Mouse (Mus musculus) forebrain, embryonic 15.5 days (tissue): ENCODE results near the gene Use1. TPM values are rescaled to one million over a fixed set of nuclear protein-coding genes. Genes with fewer than 3 reads are reported as not detected.
A peak's percentile ranks its signal among the peaks of the same experiment; 100 is the strongest.

ENCODE experiments used
- ATAC-seq: fragments of 200-750 bp; cut with Nextera tagmentation; replicated peaks from 2 replicates; pipeline ENCODE4 v1.8.0; 2017; ENCODE audit warnings: mild to moderate bottlenecking, moderate TSS enrichment, moderate library complexity
- H3K27ac ChIP-seq: fragments of 300-500 bp; sonication (generic); replicated peaks from 2 replicates; pipeline ENCODE4 v1.5.1; 2015; ENCODE audit warnings: mild to moderate bottlenecking, inconsistent platforms
- H3K27me3 ChIP-seq: fragments of 300-500 bp; sonication (generic); 2 replicates; pipeline ENCODE4 v1.6.1; 2015; ENCODE audit warnings: inconsistent platforms
- H3K36me3 ChIP-seq: fragments of 300-500 bp; sonication (generic); 2 replicates; pipeline ENCODE4 v1.6.1; 2015; ENCODE audit warnings: mild to moderate bottlenecking, inconsistent platforms
- H3K4me1 ChIP-seq: fragments of 300-500 bp; sonication (generic); 2 replicates; pipeline ENCODE4 v1.6.1; 2015; ENCODE audit warnings: inconsistent platforms
- H3K4me2 ChIP-seq: fragments of 300-500 bp; sonication (generic); replicated peaks from 2 replicates; pipeline ENCODE4 v1.6.1; 2015; ENCODE audit warnings: mild to moderate bottlenecking, inconsistent platforms
- H3K4me3 ChIP-seq: fragments of 300-500 bp; sonication (generic); 2 replicates; pipeline ENCODE4 v1.5.1; 2015; ENCODE audit warnings: mild to moderate bottlenecking, inconsistent platforms
- H3K9ac ChIP-seq: fragments of 300-500 bp; sonication (generic); replicated peaks from 2 replicates; pipeline ENCODE4 v1.6.1; 2015; ENCODE audit warnings: mild to moderate bottlenecking, inconsistent platforms
- H3K9me3 ChIP-seq: fragments of 300-500 bp; sonication (generic); 2 replicates; pipeline ENCODE4 v1.6.1; 2016; ENCODE audit warnings: inconsistent platforms
- WGBS: fragments of 180-500 bp; shearing (Covaris S2); methylation state at CpG from one replicate; pipeline ENCODE4 v1.1.7; 2015; ENCODE audit warnings: mixed read lengths; 5-methylcytosine and 5-hydroxymethylcytosine counted together
- polyA plus RNA-seq: library from polyadenylated mRNA; unstranded; fragments of >200 nt; fragmentation: Nextera tagmentation; extraction: Ambion mirVana; gene quantifications from 2 replicates; pipeline ENCODE4 v1.2.1, GENCODE M21; 2015

Use1 gene
- polyA plus RNA-seq, 1 experiment from 2014 or later: 98.4 TPM

DNA sequence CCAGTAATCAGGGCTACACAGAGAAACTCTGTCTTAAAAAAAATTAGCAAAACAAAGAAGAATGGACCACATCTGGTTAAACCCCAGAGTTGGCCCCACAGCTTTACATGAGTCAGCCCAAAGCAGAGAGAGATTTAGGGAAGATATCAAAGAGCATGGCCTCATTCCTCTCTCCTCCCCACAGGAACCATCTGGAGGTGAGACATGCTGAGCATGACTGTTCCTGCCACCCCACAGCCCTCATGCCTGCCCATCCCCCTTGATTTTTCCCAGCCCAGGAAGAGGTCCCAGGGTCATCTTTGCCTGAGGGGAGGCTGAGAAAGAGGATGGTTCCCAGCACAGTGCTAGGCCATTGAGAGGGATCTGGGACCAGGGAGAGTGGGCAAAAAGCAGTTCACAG lies 1.7 kb downstream of the Use1 start:
- ATAC-seq: no peak
- Histone ChIP-seq H3K27me3 (no peaks in the 10 kb centered on the region), H3K36me3 (peaks cover 7% of the 10 kb centered on the region), H3K4me2 (no peak overlapping the region), H3K9ac (peak overlapping the region; percentile 19; the same call in 1 of the 2 replicates), H3K9me3 (no peaks in the 10 kb centered on the region), H3K4me3 (0 out of 2 replicates have a peak overlapping the region, but pooled peaks have one; percentile 70), H3K27ac (no peak overlapping the region), H3K4me1 (peaks cover 25% of the 10 kb centered on the region)

DNA sequence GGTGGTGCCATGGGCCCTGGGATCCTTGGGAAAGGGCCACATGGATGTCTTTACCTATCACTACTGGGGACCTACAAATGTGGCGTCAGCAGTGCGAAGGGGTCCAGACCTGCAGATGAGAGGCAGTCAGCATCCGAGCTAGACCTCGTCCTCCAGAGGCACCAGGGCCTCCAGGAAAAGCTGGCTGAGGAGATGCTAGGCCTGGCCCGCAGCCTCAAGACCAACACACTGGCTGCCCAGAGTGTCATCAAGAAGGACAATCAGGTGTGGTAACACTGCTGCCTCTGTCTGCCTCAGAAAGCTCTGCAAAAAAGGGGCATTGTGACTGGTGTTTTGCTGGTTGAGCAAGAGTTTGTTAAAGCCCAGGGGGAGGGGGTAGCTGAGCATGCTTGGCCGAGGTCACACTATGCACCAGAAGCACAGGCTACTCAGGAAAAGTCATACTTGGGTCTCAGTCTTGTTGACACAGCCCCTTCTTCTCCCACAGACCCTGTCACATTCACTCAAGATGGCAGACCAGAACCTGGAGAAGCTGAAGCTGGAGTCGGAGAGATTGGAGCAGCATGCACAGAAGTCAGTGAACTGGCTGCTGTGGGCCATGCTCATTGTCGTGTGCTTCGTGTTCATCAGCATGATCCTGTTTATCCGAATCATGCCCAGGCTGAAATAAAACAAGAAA lies 2.5 kb downstream of the Use1 start:
- no peaks in the 10 kb centered on the region for H3K9me3 ChIP-seq
- H3K27me3 ChIP-seq: no peaks in the 10 kb centered on the region
- WGBS: 93% methylated on average over 10 of the region's 10 CpGs
- ATAC-seq: no peak
- no peak overlapping the region for H3K4me3 ChIP-seq
- H3K36me3 ChIP-seq: peaks cover 11% of the 10 kb centered on the region
- H3K27ac ChIP-seq: no peak overlapping the region
- no peak overlapping the region for H3K9ac ChIP-seq
- peaks cover 25% of the 10 kb centered on the region for H3K4me1 ChIP-seq
- H3K4me2 ChIP-seq: no peak overlapping the region

DNA sequence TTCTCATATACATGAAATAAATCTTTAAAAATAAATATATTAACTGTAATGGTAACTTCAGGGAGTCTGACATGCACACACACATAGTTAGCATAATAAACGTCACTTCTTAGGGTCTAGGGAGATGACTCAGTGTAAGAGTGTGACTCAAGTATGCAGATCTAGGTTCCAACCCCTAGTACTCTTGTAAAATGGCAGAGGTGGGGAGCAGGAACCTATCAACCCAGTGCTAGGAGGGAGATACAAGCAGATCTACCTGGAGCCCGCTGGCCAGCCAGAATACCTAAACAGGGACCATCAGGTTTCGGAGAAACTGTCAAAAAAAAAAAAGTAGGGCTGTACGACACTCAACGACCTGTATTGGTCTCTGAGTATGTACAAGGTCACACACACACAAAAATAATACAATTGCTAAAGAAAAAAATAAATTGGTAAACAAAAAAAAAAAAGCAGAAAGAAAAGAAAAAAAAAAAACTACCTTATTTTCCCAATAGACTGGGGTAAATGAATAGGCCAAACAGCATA lies 4.1 kb downstream of the Use1 start:
- Histone ChIP-seq H3K9ac (peak overlapping the region; percentile 58), H3K27me3 (no peaks in the 10 kb centered on the region), H3K36me3 (peaks cover 15% of the 10 kb centered on the region), H3K4me1 (peaks cover 31% of the 10 kb centered on the region), H3K4me3 (peak overlapping the region; percentile 83), H3K9me3 (no peaks in the 10 kb centered on the region), H3K4me2 (peak overlapping the region; percentile 40), H3K27ac (peak overlapping the region; percentile 91)
- WGBS: 34% methylated on average over 5 of the region's 5 CpGs
- no peak for ATAC-seq

DNA sequence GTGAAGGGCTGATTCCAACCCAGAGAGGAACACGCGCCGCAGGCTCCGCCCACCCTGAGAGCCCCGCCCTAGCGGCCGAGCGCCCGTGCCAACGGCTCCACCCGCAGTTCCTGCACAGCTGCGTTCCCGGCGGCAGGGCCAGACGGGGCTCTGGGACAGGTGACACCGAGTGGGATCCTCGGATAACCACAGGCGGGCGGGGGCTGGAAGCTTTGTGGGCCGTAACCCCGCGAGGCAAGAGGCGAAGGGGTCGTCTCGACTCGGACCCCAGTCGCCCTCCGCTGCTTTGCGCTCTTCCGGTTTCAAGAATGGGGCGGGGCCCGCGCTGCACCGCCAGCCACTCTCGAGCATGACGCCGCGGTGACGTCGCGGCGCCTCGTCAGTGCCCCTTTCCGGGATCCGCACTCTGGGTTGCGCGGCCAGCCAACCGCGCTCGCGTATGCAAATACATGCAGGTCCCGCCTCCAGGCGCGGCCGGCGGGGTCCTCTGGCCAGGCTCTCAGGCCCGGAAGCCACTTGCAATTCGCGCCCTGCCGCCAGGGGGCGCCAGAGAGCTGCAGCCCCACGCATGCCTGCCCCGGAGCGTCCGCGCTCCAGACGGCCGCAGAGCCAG lies 4.7 kb downstream of the Use1 start, which contains the start of gene Ocel1:
Gene Ocel1, plus strand, starts transcription at position 63 of the 613 bp plus-strand sequence.
- ATAC-seq: peak; percentile 86
- Histone ChIP-seq H3K9me3 (no peaks in the 10 kb centered on the region), H3K27me3 (no peaks in the 10 kb centered on the region), H3K27ac (peak within 1 kb of the TSS; percentile 91), H3K4me2 (peak within 1 kb of the TSS; percentile 40), H3K36me3 (peaks cover 15% of the 10 kb centered on the region), H3K4me1 (peaks cover 31% of the 10 kb centered on the region), H3K9ac (peak within 1 kb of the TSS; percentile 58), H3K4me3 (peak within 1 kb of the TSS; percentile 83)
- under 1% methylated on average over 68 of the region's 68 CpGs for WGBS

DNA sequence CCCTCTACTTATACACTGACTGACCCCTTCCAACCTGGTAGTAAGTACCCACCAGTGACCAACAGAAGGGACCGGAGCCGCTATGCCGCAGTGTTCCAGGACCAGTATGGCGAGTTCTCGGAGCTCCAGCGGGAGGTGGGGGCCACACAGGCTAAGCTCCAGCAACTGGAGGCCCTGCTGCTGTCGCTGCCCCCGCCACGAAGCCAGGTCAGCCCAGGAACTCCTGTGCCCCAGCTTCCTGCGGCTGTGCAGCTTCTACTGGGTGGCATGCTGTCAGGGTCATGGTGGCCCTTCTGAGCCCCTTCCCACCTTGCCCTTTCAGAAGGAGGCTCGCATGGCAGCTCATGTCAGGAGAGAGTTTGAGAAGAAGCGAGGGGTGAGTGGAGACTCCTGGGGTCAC lies 5.8 kb downstream of the Use1 start:
- Histone ChIP-seq H3K4me3 (no peak overlapping the region), H3K4me1 (peaks cover 34% of the 10 kb centered on the region), H3K4me2 (no peak overlapping the region), H3K9me3 (no peaks in the 10 kb centered on the region), H3K9ac (no peak overlapping the region), H3K36me3 (peaks cover 15% of the 10 kb centered on the region), H3K27me3 (no peaks in the 10 kb centered on the region), H3K27ac (no peak overlapping the region)
- WGBS: 86% methylated on average over 12 of the region's 12 CpGs
- no peak for ATAC-seq

DNA sequence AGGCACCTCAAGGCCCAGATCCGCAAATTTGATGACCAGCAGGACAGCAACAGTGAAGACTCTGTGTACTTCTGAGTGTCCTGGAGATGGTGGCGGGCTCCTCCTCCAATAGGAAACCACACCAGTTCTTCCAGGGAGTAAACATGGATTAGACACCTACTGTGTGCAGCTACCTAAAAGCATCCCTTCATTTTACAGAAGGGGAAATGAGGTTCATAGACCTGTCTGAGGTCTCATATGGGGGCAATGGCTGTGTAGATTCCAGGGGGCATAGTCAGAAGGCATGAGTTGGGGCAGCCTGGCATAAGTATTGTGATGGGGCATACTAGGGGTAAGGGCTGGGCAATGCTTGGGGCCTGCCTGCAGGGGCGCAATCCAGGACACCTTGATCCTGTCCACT lies 6.4 kb downstream of the Use1 start:
- no peak for ATAC-seq

DNA sequence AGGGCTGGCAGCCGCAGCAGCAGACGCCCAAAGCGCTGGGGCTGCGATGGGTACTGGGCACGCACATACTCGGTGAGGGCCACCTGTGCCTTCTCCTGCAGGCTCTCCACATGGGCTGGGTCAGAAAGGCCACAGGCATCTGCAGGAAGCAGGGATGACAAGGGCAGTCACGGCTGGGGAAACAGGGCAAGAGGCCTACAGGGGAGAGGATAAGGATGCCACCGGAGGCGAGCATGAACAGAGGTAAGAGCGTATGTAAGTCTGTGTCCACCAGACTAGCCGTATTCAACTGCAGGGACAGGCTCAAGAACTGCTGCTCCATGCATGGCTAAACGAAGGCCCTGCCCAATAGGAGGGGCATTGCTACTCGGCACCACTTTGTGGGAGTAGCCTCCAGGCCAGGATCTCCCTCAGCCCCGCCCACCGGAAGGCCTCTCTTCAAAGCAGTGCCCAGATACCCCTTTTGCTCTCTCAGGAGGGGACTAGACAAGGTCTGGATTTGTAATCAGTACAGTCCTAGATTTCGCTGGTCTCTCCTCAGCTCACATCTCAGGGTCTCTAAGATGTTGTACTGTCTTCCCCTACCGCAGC lies 8.1 kb downstream of the Use1 start:
- no peaks in the 10 kb centered on the region for H3K9me3 ChIP-seq
- H3K4me3 ChIP-seq: no peak overlapping the region
- no peaks in the 10 kb centered on the region for H3K27me3 ChIP-seq
- no peak for ATAC-seq
- peaks cover 11% of the 10 kb centered on the region for H3K36me3 ChIP-seq
- 80% methylated on average over 17 of the region's 17 CpGs for WGBS
- H3K27ac ChIP-seq: no peak overlapping the region
- H3K4me2 ChIP-seq: no peak overlapping the region
- H3K4me1 ChIP-seq: peaks cover 32% of the 10 kb centered on the region
- H3K9ac ChIP-seq: no peak overlapping the region

More for the DNA sequence above, 6.4 kb downstream of the Use1 start:
- Histone ChIP-seq H3K4me3 (no peak overlapping the region), H3K27me3 (no peaks in the 10 kb centered on the region), H3K9ac (no peak overlapping the region), H3K27ac (no peak overlapping the region), H3K4me2 (no peak overlapping the region), H3K9me3 (no peaks in the 10 kb centered on the region), H3K36me3 (peaks cover 15% of the 10 kb centered on the region), H3K4me1 (peaks cover 29% of the 10 kb centered on the region)
- 93% methylated on average over 3 of the region's 3 CpGs for WGBS

DNA sequence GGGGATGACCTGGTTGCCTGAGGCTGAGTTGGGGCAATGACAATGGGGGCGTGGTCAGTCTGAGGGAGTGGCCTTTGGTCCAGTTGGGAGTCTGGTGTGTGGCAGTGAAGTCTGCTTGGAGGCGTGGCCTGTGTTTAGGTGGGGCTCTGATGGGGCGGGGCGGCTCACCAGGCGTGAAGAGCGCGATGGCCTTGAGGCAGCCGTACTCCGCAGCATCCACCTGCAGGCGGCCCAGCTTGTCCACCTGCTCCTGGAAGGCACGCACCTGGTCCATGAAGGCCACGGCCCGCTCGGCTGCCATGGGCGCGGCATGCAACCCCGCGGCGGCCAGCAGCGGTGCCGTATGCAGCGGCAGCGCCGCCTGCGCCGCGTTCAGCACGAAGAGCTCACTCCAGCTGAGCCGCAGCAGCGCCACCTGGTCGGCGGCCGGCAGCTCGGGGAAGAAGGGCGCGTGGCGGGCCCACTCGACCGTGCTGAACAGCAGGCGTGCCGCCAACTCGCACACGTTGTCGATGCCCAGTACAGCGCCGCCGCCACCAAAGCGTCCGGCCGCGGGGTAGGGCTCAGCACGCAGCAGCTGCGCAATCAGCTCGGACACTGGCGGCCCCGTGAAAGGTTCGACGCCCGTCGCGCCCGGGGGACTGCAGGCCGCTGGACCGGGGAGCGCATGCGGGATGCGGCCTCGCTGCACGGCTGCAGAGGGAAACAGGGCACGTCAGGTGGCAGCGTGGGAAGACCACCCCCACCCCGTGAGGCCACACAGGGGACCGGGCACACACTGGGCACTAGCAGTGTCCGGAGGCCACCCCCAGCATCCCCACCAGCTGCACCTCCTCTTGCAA lies 9.2 kb downstream of the Use1 start:
- ATAC-seq: 0 out of 2 replicates have a peak, but pooled peaks have one; percentile 0
- H3K9me3 ChIP-seq: no peaks in the 10 kb centered on the region
- peaks cover 38% of the 10 kb centered on the region for H3K4me1 ChIP-seq
- WGBS: 5% methylated on average over 70 of the region's 74 CpGs
- H3K4me3 ChIP-seq: peak overlapping the region; percentile 43
- H3K9ac ChIP-seq: peak overlapping the region; percentile 52
- H3K27me3 ChIP-seq: no peaks in the 10 kb centered on the region
- peak overlapping the region; percentile 78 for H3K4me2 ChIP-seq
- H3K27ac ChIP-seq: peak overlapping the region; percentile 44
- H3K36me3 ChIP-seq: peaks cover 8% of the 10 kb centered on the region

DNA sequence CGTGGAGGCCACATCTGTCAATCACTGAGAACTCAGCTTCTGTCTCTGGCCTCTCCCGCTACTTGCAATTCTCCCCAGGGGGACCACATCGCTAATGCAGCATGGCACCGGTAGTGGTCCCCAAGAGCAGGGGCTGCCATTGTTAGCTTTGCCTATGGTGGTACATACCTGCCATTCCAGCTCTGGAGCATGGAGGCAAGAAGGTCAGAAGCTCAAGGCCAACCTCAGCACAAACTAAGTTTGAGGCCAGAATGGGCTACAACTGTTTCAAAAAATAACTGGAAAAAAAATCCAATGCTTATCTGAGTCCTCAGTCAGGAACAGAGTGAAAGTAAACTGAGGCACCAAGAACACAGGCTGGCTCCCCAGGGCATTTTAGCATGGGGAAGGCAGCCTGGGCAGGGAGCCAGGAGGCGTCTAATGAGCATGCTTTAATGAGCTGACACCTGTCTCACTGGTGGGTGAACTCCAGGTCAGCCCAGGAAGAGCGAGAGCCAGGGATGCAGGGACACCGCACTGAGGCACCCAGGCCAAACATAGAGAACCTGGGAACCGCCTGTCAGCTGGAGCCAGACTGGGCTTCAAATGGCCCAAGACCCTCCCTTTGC lies 9.9 kb downstream of the Use1 start:
- peaks cover 44% of the 10 kb centered on the region for H3K4me1 ChIP-seq
- H3K36me3 ChIP-seq: peaks cover 8% of the 10 kb centered on the region
- peak overlapping the region; percentile 43 for H3K4me3 ChIP-seq
- peak overlapping the region; percentile 78 for H3K4me2 ChIP-seq
- H3K9me3 ChIP-seq: no peaks in the 10 kb centered on the region
- peak overlapping the region; percentile 52 for H3K9ac ChIP-seq
- WGBS: 26% methylated on average over 8 of the region's 8 CpGs
- H3K27ac ChIP-seq: no peak overlapping the region
- H3K27me3 ChIP-seq: peaks cover 6% of the 10 kb centered on the region; the same call in 1 of the 2 replicates
- ATAC-seq: no peak

DNA sequence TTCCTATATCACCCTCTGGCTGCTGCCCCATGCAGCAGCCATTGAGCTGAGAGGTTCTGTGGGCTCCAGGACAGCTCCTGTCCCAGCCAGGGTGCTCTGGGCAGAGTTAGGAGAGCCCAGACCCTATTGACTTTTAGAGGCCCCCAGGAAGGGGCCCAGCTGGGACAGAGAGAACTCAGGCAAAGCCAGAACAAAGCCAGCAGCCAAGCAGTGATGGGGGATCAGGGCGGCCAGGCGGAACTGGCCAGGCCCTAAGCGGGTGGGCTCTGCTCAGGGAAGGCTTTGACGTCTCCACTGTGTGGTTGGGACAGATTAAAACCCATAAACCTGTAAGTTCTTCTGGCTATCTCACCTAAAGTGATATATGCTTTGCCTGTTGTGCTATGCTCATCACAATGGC lies 12.4 kb downstream of the Use1 start:
- no peaks in the 10 kb centered on the region for H3K9me3 ChIP-seq
- 29% methylated on average over 4 of the region's 4 CpGs for WGBS
- H3K4me3 ChIP-seq: no peak overlapping the region
- 0 out of 2 replicates have a peak overlapping the region, but pooled peaks have one; percentile 91 for H3K4me2 ChIP-seq
- H3K27ac ChIP-seq: no peak overlapping the region
- H3K4me1 ChIP-seq: peaks cover 51% of the 10 kb centered on the region
- no peak overlapping the region for H3K9ac ChIP-seq
- peaks cover 5% of the 10 kb centered on the region for H3K36me3 ChIP-seq
- ATAC-seq: no peak
- peaks cover 6% of the 10 kb centered on the region; the same call in 1 of the 2 replicates for H3K27me3 ChIP-seq

DNA sequence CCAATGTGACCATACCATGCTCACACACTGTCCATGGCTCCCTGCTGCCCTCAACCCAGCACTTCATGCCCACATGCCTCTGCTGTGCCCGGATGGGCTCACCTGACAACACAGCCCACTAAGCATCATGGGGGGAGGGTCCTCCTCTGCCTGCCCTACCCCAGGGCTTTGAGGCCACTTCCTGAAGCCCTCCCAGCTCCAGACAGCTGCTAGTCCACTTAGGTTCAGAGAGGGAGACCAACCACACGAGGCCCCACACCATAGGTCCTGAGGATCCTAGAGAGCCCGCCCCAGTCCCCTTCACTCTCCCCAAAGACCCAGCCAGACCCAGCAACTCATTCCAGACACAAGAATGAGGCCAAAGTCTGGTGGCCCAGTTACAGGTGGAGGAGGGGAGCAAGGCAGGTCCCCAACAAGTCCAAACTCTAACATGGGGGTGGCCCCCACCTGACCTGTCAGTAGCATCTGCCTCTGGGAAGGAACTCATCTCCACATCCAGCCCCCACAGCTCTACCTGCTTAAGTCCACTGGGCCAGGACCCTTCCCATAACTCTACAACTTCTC lies 12.9 kb downstream of the Use1 start:
- no peaks in the 10 kb centered on the region for H3K9me3 ChIP-seq
- no peak overlapping the region for H3K27ac ChIP-seq
- peaks cover 51% of the 10 kb centered on the region for H3K4me1 ChIP-seq
- peaks cover 6% of the 10 kb centered on the region; the same call in 1 of the 2 replicates for H3K27me3 ChIP-seq
- WGBS: 52% methylated on average over 3 of the region's 3 CpGs
- peak overlapping the region; percentile 91 for H3K4me2 ChIP-seq
- H3K9ac ChIP-seq: no peak overlapping the region
- H3K4me3 ChIP-seq: peak overlapping the region; percentile 66
- peaks cover under 1% of the 10 kb centered on the region; the same call in 1 of the 2 replicates for H3K36me3 ChIP-seq
- ATAC-seq: no peak
